Mouse (Mus musculus): ENCODE results near the gene Zfp113.

Zfp113 gene

GRCm38 (mm10) chr5:138155443-138155976 lies at the start of gene Zfp113:
Gene Zfp113 (minus strand): TSS chr5:138155744.
- peak; percentile 97 for DNase-seq (ENCODE audit: low spot score)

DNA sequence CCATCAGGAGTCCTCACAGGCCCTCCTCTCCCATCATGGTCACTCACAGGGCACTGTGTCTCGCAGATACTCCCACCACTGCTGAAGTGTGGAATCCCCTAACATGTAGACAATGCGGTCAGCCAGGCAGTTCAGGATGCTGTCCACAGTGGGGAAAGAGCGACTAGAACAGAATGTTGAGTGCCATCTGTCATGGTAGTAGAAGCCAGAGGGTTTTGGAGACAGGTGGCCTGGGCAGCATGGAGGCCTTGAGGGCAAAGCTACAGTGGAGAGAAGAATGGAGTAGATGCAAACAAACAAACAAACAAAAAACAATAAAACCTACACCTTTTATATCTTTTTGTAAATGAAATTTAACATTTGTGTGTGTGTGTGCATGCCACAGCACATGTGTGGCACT lies 46.5 kb upstream of the Zfp113 start:
- no peak for DNase-seq (ENCODE audit: low spot score)

GRCm38 (mm10) chr5:138199576-138199975 lies 44.0 kb upstream of the Zfp113 start:
- peak; percentile 37 for DNase-seq (ENCODE audit: low spot score)

GRCm38 (mm10) chr5:138195463-138195862 lies 39.9 kb upstream of the Zfp113 start:
- no peak for DNase-seq (ENCODE audit: low spot score)

- peak; percentile 50 for DNase-seq (ENCODE audit: low spot score)
Observed at GRCm38 (mm10) chr5:138194755-138195345, 39.3 kb upstream of the Zfp113 start.

DNA sequence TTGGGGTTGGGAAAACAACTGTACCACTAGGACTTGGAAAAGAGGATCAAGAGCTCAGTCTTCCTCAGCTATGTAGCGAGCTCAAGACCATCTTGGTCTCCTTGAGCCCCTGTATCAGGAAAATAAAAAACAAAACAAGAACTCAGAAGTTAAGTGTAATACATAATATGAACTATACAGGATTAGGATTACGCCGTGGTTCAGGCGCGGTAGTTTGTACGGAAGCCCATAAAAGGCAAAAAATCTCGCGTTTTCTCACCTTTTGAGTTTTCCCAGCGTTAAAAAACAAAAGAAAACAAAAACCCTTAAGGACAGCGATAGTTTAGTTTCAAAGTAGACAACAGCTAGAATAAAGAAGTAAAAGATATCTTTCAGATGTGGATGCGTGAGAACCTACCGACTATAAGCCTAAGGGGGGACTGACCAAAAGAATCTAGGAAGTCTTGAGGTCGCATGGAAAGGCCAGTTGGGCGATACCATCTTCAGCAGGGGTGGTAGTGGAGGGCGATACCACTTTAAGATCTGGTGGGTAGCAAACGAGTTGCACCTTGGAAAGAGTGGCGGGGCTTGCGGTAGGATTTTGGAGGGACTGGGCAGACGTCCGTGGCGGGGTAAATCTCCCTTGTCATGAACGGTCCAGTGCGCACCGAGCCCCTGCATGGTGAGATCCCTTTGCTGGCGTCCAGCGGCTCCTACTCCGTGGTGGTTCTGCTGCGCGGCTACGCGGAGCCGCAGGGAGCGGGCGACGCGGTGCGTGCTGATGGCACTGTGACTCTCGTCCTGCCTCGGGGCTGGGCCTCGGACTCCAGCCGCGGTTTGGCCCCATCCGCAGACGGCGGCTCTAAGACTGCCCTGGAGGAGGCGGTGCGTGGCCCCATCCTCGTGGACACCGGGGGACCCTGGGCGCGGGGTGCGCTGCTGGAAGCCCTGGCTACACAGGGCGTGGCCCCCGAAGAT lies 38.5 kb upstream of the Zfp113 start, which contains the start of gene Mblac1:
TSS of gene Mblac1 (plus strand) at position 544 of the 957 bp plus-strand sequence.
- peak; percentile 92 for DNase-seq (ENCODE audit: low spot score)

DNA sequence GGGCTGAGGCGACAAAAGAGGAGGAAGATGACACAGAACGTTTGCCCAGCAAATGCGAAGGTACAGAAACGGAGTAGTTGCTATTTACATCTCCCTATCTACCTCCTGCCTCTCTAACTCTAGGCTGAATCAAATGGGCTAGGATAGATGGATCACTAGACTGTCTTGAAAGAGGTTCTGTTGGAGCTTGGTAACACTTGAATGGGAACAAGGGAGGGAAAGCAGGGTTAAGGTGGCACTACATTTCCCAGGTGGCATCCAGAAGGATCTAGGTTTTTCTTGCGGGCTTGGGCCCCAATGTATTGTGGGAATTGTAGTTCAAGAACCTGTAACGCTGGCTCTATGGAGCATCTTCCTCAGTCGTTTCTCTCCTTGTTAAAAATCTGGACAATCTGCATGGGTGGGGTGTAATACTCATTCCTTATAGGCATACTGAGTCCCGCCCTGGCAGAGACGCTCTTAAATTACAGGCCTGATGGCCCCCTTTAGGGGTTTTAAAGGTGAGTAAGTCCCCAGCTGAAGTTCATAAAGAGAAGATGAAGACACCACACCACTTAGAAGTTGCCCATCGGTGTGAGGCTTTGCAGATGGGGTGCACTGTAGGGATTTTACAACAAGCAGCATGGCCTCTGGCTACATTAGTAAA lies 32.2 kb upstream of the Zfp113 start:
- peak; percentile 85 for DNase-seq (ENCODE audit: low spot score)

DNA sequence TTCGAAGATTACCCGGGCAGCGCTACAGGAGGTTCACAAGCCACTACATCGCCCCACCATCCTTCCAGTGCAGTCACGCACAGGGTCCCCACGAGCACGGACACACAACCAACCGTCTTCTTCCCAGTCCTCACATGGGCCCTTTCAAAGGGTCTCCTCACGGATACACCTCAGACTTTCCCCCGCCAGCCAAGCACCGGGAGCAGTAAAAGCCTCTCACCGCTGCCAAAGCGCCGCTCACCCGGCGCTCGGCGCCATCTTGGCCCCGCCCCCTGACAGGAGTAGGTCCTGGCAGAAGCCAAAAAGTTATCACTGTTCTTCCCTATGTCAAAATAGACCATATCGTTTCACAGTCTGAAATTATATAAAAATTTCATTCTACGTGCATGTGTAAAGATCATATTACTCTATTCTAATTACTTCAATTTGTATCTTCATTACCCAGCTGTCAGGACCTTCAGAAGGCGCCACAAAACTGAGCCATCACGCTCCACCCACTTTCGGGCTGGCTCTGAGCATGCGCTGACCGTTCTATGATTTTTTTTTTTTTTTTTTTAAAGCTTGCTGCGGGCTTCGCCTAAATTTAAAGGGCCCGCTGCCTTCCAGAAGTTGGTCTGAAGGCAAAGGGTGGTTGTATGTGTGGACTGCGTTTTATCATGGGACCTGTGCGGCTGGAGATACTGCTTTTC lies 31.6 kb upstream of the Zfp113 start, which contains the start of the genes Taf6 and Cnpy4:
TSS of gene Taf6 (minus strand) at position 502 of the 689 bp plus-strand sequence.
TSS of gene Cnpy4 (plus strand) at position 536 of the 689 bp plus-strand sequence.
- peak; percentile 95 for DNase-seq (ENCODE audit: low spot score)

DNA sequence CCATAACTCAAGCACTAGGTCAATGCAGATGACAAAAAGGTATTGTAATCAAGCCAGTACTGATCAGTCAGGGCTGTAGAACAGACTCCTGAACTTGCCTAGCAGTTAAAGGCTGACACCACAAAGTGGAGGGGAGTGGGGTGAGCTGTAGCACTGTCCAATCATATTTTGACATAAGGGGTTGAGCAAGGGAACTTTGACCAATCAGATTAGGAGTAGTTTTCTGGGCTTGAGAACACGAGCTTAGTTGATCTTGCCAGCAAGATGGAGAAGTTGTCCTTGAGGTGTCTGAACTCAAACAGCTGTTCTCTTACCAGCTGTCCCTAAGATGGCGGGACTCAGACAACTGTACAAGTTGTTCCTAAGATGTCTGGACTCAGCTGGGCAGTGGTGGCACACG lies 17.7 kb upstream of the Zfp113 start:
- no peak for DNase-seq (ENCODE audit: low spot score)

DNA sequence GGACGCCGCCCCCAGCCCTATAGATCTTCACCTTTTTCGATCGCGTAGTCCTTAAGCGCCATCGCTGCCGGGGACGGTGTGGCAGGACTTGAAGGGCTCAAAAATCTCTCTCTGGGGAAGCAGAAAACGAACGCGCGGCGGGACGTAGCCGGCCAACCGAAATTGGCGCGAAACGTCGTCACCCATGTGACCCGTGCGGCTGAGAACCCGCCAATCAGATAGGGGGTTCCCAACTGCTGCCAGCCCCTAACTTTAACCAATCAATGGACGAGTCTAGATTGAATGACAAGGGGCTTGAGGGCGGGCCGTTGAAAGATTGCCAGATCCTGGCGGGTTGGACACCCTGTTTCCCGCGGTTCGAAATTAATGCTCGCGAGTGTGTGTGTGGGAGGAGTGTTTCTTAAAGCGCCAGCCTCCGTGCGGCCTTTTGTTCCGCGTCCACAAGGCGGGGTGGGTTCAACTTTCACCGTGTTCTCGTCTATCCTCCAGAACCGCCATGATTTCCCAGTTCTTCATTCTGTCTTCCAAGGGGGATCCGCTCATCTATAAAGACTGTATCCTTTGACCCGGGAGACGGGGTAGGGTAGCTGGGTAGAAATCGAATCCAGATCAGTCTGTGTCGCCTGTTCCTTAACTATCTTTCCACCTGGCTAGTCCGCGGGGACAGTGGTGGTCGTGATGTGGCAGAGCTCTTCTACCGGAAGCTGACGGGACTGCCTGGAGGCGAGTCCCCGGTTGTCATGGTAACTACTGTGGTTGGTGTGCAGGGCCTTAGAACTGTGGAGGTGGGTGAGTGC lies 16.3 kb upstream of the Zfp113 start, which contains the start of the genes Ap4m1 and Mcm7:
TSS of gene Ap4m1 (plus strand) at position 308 of the 797 bp plus-strand sequence.
TSS of gene Mcm7 (minus strand) at position 728 of the 797 bp plus-strand sequence.
- peak; percentile 97 for DNase-seq (ENCODE audit: low spot score)

GRCm38 (mm10) chr5:138170936-138171561 lies 15.5 kb upstream of the Zfp113 start:
- DNase-seq (ENCODE audit: low spot score), result peak; percentile 98

DNA sequence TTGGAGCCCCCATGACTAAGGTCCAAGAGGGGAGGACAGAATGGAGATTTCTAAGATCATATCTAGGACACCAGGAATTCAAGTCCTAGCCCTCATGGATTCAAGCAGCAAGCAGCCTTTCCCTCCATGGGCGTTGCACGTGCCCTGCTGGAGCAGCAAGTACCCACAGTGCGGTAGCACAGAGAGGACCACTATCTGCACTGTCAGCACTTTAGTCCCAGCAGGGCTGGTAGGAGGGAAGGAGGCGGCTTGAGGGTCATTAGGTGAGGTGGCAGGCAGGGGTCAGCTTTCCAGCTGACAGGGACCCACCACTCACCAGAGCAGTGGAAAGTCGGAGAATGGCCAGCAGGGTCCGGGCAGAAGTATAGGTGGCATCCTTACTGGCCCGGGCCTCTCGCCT lies 10.1 kb upstream of the Zfp113 start:
- DNase-seq (ENCODE audit: low spot score), result no peak

GRCm38 (mm10) chr5:138163610-138164009 lies 8.1 kb upstream of the Zfp113 start:
- DNase-seq (ENCODE audit: low spot score), result no peak

DNA sequence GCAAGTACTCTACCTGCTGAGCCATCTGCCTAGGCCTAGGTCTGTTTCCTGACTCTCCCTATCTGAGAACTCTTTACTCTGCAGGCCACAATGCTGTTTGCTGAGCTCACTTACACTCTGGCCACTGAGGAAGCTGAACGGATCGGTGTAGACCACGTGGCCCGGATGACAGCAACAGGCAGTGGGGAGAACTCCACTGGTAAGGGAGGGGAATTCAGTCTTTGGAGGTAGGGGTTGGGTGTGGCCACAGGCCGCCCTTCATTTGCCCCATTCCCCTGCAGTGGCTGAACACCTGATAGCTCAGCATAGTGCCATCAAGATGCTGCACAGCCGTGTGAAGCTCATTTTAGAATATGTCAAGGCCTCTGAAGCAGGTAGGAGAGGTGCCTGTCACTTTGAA lies 7.5 kb upstream of the Zfp113 start:
- no peak for DNase-seq (ENCODE audit: low spot score)

DNA sequence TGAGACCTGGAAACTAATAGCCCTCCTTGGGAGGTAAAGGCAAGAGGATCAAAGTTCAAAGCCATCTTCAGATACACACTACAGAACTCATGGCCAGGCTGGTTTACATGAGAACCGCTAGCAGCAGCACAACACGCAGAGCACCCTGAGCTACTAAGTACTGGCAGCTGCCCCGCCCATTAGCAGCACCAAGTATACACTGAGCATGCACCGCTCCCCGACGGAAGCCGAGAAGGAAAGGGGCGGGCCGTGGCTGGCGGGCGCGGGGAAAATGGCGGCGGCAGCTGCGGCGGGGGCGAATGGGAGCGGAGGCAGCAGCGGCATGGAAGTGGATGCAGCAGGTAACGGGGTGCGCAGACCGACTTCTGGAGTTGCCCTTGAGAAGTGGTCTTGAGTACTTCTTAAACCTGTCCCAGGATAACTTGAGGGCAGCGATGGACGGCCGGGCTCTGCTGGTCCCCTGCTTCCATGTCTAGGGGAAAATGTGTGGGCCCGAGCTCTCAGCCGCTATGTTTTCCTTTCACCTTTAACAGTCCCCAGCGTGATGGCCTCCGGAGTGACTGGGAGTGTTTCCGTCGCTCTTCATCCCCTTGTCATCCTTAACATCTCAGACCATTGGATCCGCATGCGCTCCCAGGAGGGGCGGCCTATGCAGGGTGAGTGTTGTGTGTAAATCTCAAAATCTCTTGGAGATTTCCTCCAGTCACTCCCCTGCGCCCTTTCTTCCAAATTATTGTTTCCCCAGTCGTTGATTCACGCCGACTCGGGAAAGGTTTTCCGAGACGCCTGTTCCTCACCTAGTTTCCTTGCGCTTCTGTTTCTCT lies 5.5 kb upstream of the Zfp113 start, which contains the start of gene Cops6:
TSS of gene Cops6 (plus strand) at position 230 of the 824 bp plus-strand sequence.
- peak; percentile 93 for DNase-seq (ENCODE audit: low spot score)

DNA sequence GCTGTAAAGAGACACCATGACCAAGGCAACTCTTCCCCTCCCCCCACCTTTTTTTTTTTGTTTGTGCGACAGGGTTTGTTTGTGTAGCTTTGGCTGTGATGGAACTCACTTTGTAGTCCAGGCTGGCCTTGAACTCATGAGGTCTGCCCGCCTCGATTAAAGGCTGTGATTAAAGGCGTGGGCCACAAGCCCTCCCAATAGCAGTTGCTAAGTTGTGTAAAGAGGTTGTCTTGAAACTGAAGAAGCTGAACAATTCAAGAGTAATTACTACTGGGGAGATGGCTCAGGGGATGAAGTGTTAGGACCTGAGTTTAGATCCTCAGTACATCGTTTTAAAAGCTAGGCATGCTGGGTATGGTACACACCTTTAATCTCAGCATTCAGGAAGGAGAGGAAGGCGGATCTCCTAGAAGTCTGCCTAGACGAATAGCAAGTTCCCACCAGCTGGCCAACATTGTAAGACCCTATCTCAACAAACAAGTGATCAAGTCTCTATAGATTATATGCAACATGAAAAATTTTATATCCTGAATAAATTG lies 4.7 kb upstream of the Zfp113 start:
- DNase-seq (ENCODE audit: low spot score), result no peak

DNA sequence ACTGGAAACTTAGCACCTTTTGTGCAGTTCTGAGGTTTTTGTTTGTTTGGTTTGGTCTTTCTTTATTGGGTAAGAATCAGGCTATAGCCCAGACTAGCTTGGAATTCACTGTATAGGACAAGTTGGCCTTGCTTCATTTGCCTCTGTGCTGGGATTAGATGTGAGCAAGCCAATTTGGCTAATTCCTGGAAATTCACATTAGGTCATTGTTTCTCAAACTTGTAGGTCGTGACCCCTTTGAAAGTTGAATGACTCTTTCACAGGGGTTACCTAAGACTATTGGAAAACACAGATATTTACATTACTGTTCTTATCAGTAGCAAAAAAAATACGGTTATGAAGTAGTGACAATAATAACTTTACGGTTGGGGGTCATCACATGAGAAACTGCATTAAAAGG lies 1.2 kb downstream of the Zfp113 start:
- no peak for DNase-seq (ENCODE audit: low spot score)

- no peak for DNase-seq (ENCODE audit: low spot score)
Observed at GRCm38 (mm10) chr5:138138585-138138984, 17.0 kb downstream of the Zfp113 start.

Measured in retina, embryonic 14.5 days (tissue).